Mouse (Mus musculus) induced T-regulatory cell, adult 2 months (primary cell): Measurements from ENCODE around the gene Mmp21.
"Not testable (repeated sequence)": the region's sequence is repeated elsewhere in the genome, so short reads cannot be mapped to it uniquely, and the experiment has no call there.

ENCODE experiments used
- DNase-seq: peaks from one replicate; pipeline ENCODE4 v3.0.0-alpha.2; 2012; ENCODE audit warnings: low read depth

Gene Mmp21

GRCm38 (mm10) chr7:133679961-133680360, at the start of gene Mmp21:
Mmp21 (minus strand) TSS chr7:133680061.
- no peak for DNase-seq

GRCm38 (mm10) chr7:133729351-133729750, 49.5 kb upstream of the Mmp21 start:
- no peak for DNase-seq

- no peak for DNase-seq
Observed at GRCm38 (mm10) chr7:133727027-133727426, 47.2 kb upstream of the Mmp21 start.

- no peak for DNase-seq
Observed at GRCm38 (mm10) chr7:133725571-133725970, 45.7 kb upstream of the Mmp21 start.

GRCm38 (mm10) chr7:133724844-133725243, 45.0 kb upstream of the Mmp21 start:
- no peak for DNase-seq

- DNase-seq = no peak
Observed at GRCm38 (mm10) chr7:133720616-133721015, 40.8 kb upstream of the Mmp21 start.

GRCm38 (mm10) chr7:133718580-133718979, 38.7 kb upstream of the Mmp21 start:
- no peak for DNase-seq

- no peak for DNase-seq
Observed at GRCm38 (mm10) chr7:133715387-133715786, 35.5 kb upstream of the Mmp21 start.

- peak; percentile 60 for DNase-seq
Observed at GRCm38 (mm10) chr7:133707301-133707700, 27.4 kb upstream of the Mmp21 start.

GRCm38 (mm10) chr7:133703906-133704305, 24.0 kb upstream of the Mmp21 start:
- no peak for DNase-seq

- DNase-seq = no peak
Observed at GRCm38 (mm10) chr7:133702333-133702732, 22.5 kb upstream of the Mmp21 start.

GRCm38 (mm10) chr7:133701366-133701765, 21.5 kb upstream of the Mmp21 start:
- no peak for DNase-seq

- no peak for DNase-seq
Observed at GRCm38 (mm10) chr7:133699885-133700284, 20.0 kb upstream of the Mmp21 start.

- no peak for DNase-seq
Observed at GRCm38 (mm10) chr7:133698021-133698709, 18.3 kb upstream of the Mmp21 start.

GRCm38 (mm10) chr7:133685644-133686043, 5.8 kb upstream of the Mmp21 start:
- DNase-seq = not testable (repeated sequence)

- no peak for DNase-seq
Observed at GRCm38 (mm10) chr7:133684701-133685100, 4.8 kb upstream of the Mmp21 start.

- DNase-seq = peak; percentile 14
Observed at GRCm38 (mm10) chr7:133684110-133684509, 4.2 kb upstream of the Mmp21 start.

- DNase-seq = no peak
Observed at GRCm38 (mm10) chr7:133683626-133684025, 3.8 kb upstream of the Mmp21 start.

GRCm38 (mm10) chr7:133679439-133679838, 422 bp downstream of the Mmp21 start:
- DNase-seq = no peak

GRCm38 (mm10) chr7:133678716-133679115, 1.1 kb downstream of the Mmp21 start:
- DNase-seq = no peak

GRCm38 (mm10) chr7:133676002-133676401, 3.9 kb downstream of the Mmp21 start:
- peak; percentile 20 for DNase-seq

GRCm38 (mm10) chr7:133670846-133671245, 9.0 kb downstream of the Mmp21 start:
- no peak for DNase-seq

GRCm38 (mm10) chr7:133669946-133670345, 9.9 kb downstream of the Mmp21 start:
- DNase-seq = peak; percentile 35

GRCm38 (mm10) chr7:133669071-133669470, 10.8 kb downstream of the Mmp21 start:
- DNase-seq = peak; percentile 55
